Mouse (Mus musculus): ENCODE measurements at regions not wholly inside any gene's neighbourhood (a gene's known extent, or its start where the extent isn't known, plus 50 kb on each side); places are given as distances from the start of the nearest gene placed in this dataset.

- Histone ChIP-seq H3K9me3 (ENCODE audit: control insufficient read depth, insufficient read depth, low read depth, low read length) (no peaks in the 10 kb centered on the region), H3K27ac (ENCODE audit: insufficient read depth, low read depth, low read length, poor library complexity, severe bottlenecking) (no peak overlapping the region), H3K4me1 (ENCODE audit: control insufficient read depth in 2 of 2, insufficient read depth in 2 of 2, low read length in 2 of 2, poor library complexity in 1 of 2) (no peaks in the 10 kb centered on the region), H3K9ac (ENCODE audit: insufficient read depth, low read depth, low read length, poor library complexity, severe bottlenecking) (no peak overlapping the region), H3K36me3 (ENCODE audit: control insufficient read depth, insufficient read depth, low read length, poor library complexity, severe bottlenecking) (no peaks in the 10 kb centered on the region), H3K4me3 (ENCODE audit: insufficient read depth in 1 of 2, low read depth in 1 of 2, low read length in 2 of 2, poor library complexity in 1 of 2, severe bottlenecking in 1 of 2) (no peak overlapping the region)
- in situ Hi-C loops (cut with MboI; ENCODE audit: low sequenced_read_pairs in 2 of 2, unreplicated experiment in 2 of 2), result no loop called here
- no peak for DNase-seq (ENCODE audit: low read depth, low spot score)
- no peak for TF ChIP-seq MAFK (IDR thresholded peaks at IDR 0.05; ENCODE audit: insufficient read depth, low read depth, low read length)
- TF ChIP-seq HCFC1 (IDR thresholded peaks at IDR 0.05; ENCODE audit: borderline replicate concordance, insufficient read depth, low read length), result no peak
- no peak for TF ChIP-seq CHD2 (IDR thresholded peaks at IDR 0.05; ENCODE audit: low read depth, low read length)
- no peak for TF ChIP-seq ZNF384 (IDR thresholded peaks at IDR 0.05; ENCODE audit: low read depth, low read length)
- TF ChIP-seq ZC3H11A (IDR thresholded peaks at IDR 0.05; ENCODE audit: borderline replicate concordance, low read depth, low read length), result no peak
These were observed 190.0 kb upstream of the Tgfbr2 start for GRCm38 (mm10) chr9:116365016-116365685.

- TF ChIP-seq ZNF384 (IDR thresholded peaks at IDR 0.05; ENCODE audit: low read depth, low read length), result no peak
- no peak for TF ChIP-seq MAFK (IDR thresholded peaks at IDR 0.05; ENCODE audit: insufficient read depth, low read depth, low read length)
- TF ChIP-seq HCFC1 (IDR thresholded peaks at IDR 0.05; ENCODE audit: borderline replicate concordance, insufficient read depth, low read length), result no peak
- TF ChIP-seq CHD2 (IDR thresholded peaks at IDR 0.05; ENCODE audit: low read depth, low read length), result no peak
- no peak for TF ChIP-seq ZC3H11A (IDR thresholded peaks at IDR 0.05; ENCODE audit: borderline replicate concordance, low read depth, low read length)
- Histone ChIP-seq H3K4me3 (ENCODE audit: insufficient read depth in 1 of 2, low read depth in 1 of 2, low read length in 2 of 2, poor library complexity in 1 of 2, severe bottlenecking in 1 of 2) (no peak overlapping the region), H3K27ac (ENCODE audit: insufficient read depth, low read depth, low read length, poor library complexity, severe bottlenecking) (no peak overlapping the region), H3K36me3 (ENCODE audit: control insufficient read depth, insufficient read depth, low read length, poor library complexity, severe bottlenecking) (no peaks in the 10 kb centered on the region), H3K9me3 (ENCODE audit: control insufficient read depth, insufficient read depth, low read depth, low read length) (no peaks in the 10 kb centered on the region), H3K4me1 (ENCODE audit: control insufficient read depth in 2 of 2, insufficient read depth in 2 of 2, low read length in 2 of 2, poor library complexity in 1 of 2) (no peaks in the 10 kb centered on the region), H3K9ac (ENCODE audit: insufficient read depth, low read depth, low read length, poor library complexity, severe bottlenecking) (no peak overlapping the region)
- in situ Hi-C loops (cut with MboI; ENCODE audit: low sequenced_read_pairs in 2 of 2, unreplicated experiment in 2 of 2), result no loop called here
- no peak for DNase-seq (ENCODE audit: low read depth, low spot score)
These were observed 185.9 kb upstream of the Tgfbr2 start for GRCm38 (mm10) chr9:116361092-116361491.

DNA sequence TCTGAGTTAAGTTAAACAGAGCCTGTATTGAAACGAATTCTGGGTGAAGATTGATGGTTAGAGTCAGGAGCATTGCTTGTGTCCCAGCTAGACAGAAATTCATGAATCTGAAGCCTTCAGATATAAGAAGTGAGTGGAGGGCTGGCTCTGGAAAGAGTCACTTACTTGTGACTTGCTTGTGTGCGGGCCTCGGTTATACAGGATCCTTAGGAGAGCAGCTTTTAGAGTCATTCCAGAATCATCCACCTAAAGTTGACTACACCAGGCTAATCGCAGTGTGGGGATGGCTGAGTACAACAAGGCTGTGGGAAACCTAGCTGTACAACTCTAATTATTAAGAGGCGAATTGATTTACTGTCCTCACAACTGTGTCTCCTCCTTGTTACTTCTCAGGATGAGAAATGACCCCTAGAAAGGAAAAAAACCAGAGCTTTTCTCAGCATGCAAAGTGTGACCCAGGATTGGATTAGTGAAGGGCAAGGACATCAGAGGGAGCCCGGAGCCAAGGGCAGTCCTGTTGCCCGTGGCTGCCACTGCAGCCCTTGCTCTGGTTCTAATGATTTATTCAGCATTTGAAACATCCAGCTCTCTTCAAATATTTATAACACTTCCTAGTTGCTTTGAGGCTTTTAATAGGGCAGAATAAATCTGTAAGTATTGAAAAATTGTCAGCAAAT is 179.0 kb upstream of the Tgfbr2 start:
- H3K4me3 ChIP-seq (ENCODE audit: insufficient read depth in 1 of 2, low read depth in 1 of 2, low read length in 2 of 2, poor library complexity in 1 of 2, severe bottlenecking in 1 of 2), result no peak overlapping the region
- in situ Hi-C loops (cut with MboI; ENCODE audit: low sequenced_read_pairs in 2 of 2, unreplicated experiment in 2 of 2), result no loop called here
- DNase-seq (ENCODE audit: low read depth, low spot score), result no peak
- H3K27ac ChIP-seq (ENCODE audit: insufficient read depth, low read depth, low read length, poor library complexity, severe bottlenecking), result no peak overlapping the region
- H3K9ac ChIP-seq (ENCODE audit: insufficient read depth, low read depth, low read length, poor library complexity, severe bottlenecking), result no peak overlapping the region
- H3K9me3 ChIP-seq (ENCODE audit: control insufficient read depth, insufficient read depth, low read depth, low read length), result no peaks in the 10 kb centered on the region
- no peaks in the 10 kb centered on the region for H3K4me1 ChIP-seq (ENCODE audit: control insufficient read depth in 2 of 2, insufficient read depth in 2 of 2, low read length in 2 of 2, poor library complexity in 1 of 2)
- H3K36me3 ChIP-seq (ENCODE audit: control insufficient read depth, insufficient read depth, low read length, poor library complexity, severe bottlenecking), result no peaks in the 10 kb centered on the region
- TF ChIP-seq ZC3H11A (IDR thresholded peaks at IDR 0.05; ENCODE audit: borderline replicate concordance, low read depth, low read length), result no peak
- TF ChIP-seq CHD2 (IDR thresholded peaks at IDR 0.05; ENCODE audit: low read depth, low read length), result no peak
- no peak for TF ChIP-seq HCFC1 (IDR thresholded peaks at IDR 0.05; ENCODE audit: borderline replicate concordance, insufficient read depth, low read length)
- TF ChIP-seq MAFK (IDR thresholded peaks at IDR 0.05; ENCODE audit: insufficient read depth, low read depth, low read length), result no peak
- TF ChIP-seq ZNF384 (IDR thresholded peaks at IDR 0.05; ENCODE audit: low read depth, low read length), result no peak

- Histone ChIP-seq H3K4me3 (ENCODE audit: insufficient read depth in 1 of 2, low read depth in 1 of 2, low read length in 2 of 2, poor library complexity in 1 of 2, severe bottlenecking in 1 of 2) (no peak overlapping the region), H3K9ac (ENCODE audit: insufficient read depth, low read depth, low read length, poor library complexity, severe bottlenecking) (no peak overlapping the region), H3K9me3 (ENCODE audit: control insufficient read depth, insufficient read depth, low read depth, low read length) (no peaks in the 10 kb centered on the region), H3K36me3 (ENCODE audit: control insufficient read depth, insufficient read depth, low read length, poor library complexity, severe bottlenecking) (no peaks in the 10 kb centered on the region), H3K27ac (ENCODE audit: insufficient read depth, low read depth, low read length, poor library complexity, severe bottlenecking) (no peak overlapping the region), H3K4me1 (ENCODE audit: control insufficient read depth in 2 of 2, insufficient read depth in 2 of 2, low read length in 2 of 2, poor library complexity in 1 of 2) (no peaks in the 10 kb centered on the region)
- DNase-seq (ENCODE audit: low read depth, low spot score), result no peak
- TF ChIP-seq CHD2 (IDR thresholded peaks at IDR 0.05; ENCODE audit: low read depth, low read length) (no peak), MAFK (IDR thresholded peaks at IDR 0.05; ENCODE audit: insufficient read depth, low read depth, low read length) (no peak), ZNF384 (IDR thresholded peaks at IDR 0.05; ENCODE audit: low read depth, low read length) (no peak), HCFC1 (IDR thresholded peaks at IDR 0.05; ENCODE audit: borderline replicate concordance, insufficient read depth, low read length) (no peak), ZC3H11A (IDR thresholded peaks at IDR 0.05; ENCODE audit: borderline replicate concordance, low read depth, low read length) (no peak)
- in situ Hi-C loops (cut with MboI; ENCODE audit: low sequenced_read_pairs in 2 of 2, unreplicated experiment in 2 of 2), result no loop called here
These were observed 177.8 kb upstream of the Tgfbr2 start for GRCm38 (mm10) chr9:116352801-116353494.
